Mouse (Mus musculus) liver, adult 2 months (tissue): ENCODE results near the gene Stk24.

ENCODE experiments used
- CTCF ChIP-seq: fragments of 200-500 bp; IDR thresholded peaks from 2 replicates; pipeline ENCODE4 v1.5.1; 2011; ENCODE audit warnings: low read depth, low read length, control low read depth
- POLR2A ChIP-seq: fragments of 200-500 bp; IDR thresholded peaks from 2 replicates; pipeline ENCODE4 v1.6.1; 2011; ENCODE audit warnings: low read length, control low read depth; ENCODE audit not compliant: insufficient read depth; ENCODE audit errors: extremely low read depth

- no peak for TF ChIP-seq CTCF
- TF ChIP-seq POLR2A, result no peak
Observed at GRCm38 (mm10) chr14:121326432-121326831, 53.4 kb downstream of the Stk24 start.
